Mouse (Mus musculus) midbrain, embryonic 14.5 days (tissue): ENCODE data around the gene Camta1. TPM values are rescaled to one million over a fixed set of nuclear protein-coding genes. Genes with fewer than 3 reads are reported as not detected.

Source experiments
- ATAC-seq: fragments of 200-750 bp; cut with Nextera tagmentation; 2 replicates; pipeline ENCODE4 v1.8.0; 2017; ENCODE audit warnings: moderate number of reproducible peaks, moderate library complexity; ENCODE audit not compliant: low FRiP score, low TSS enrichment
- DNase-seq: peaks from one replicate; pipeline ENCODE4 v3.0.0-alpha.2; 2015
- H3K27ac ChIP-seq: fragments of 300-500 bp; sonication (generic); replicated peaks from 2 replicates; pipeline ENCODE4 v1.5.1; 2014; ENCODE audit warnings: mild to moderate bottlenecking, low read depth, low read length, moderate library complexity
- H3K27me3 ChIP-seq: fragments of 300-500 bp; sonication (generic); 2 replicates; pipeline ENCODE4 v1.6.1; 2014; ENCODE audit warnings: low read length, control low read depth, mixed read lengths; ENCODE audit not compliant: control insufficient read depth, insufficient read depth
- H3K36me3 ChIP-seq: fragments of 300-500 bp; sonication (generic); 2 replicates; pipeline ENCODE4 v1.6.1; 2014; ENCODE audit warnings: low read length, control low read depth; ENCODE audit not compliant: control insufficient read depth, insufficient read depth
- H3K4me1 ChIP-seq: fragments of 300-500 bp; sonication (generic); 2 replicates; pipeline ENCODE4 v1.6.1; 2014; ENCODE audit warnings: mild to moderate bottlenecking, antibody characterized with exemption, low read length, control low read depth; ENCODE audit not compliant: control insufficient read depth, insufficient read depth
- H3K4me2 ChIP-seq: fragments of 300-500 bp; sonication (generic); 2 replicates; pipeline ENCODE4 v1.6.1; 2014; ENCODE audit warnings: mild to moderate bottlenecking, low read length, moderate library complexity
- H3K4me3 ChIP-seq: fragments of 300-500 bp; sonication (generic); replicated peaks from 2 replicates; pipeline ENCODE4 v1.5.1; 2014; ENCODE audit warnings: low read depth, low read length
- H3K9ac ChIP-seq: fragments of 300-500 bp; sonication (generic); replicated peaks from 2 replicates; pipeline ENCODE4 v1.6.1; 2014; ENCODE audit warnings: mild to moderate bottlenecking, low read length, moderate library complexity
- H3K9me3 ChIP-seq: fragments of 300-500 bp; sonication (generic); 2 replicates; pipeline ENCODE4 v1.6.1; 2016; ENCODE audit warnings: low read length, control low read depth, mixed read lengths; ENCODE audit not compliant: control insufficient read depth
- WGBS: fragments of 180-500 bp; shearing (Covaris S2); extraction: QIAGEN DNeasy Blood & Tissue Kit; methylation state at CpG from one replicate; pipeline ENCODE4 v1.1.7; 2014; 5-methylcytosine and 5-hydroxymethylcytosine counted together
- polyA plus RNA-seq: library from polyadenylated mRNA; unstranded; fragments of >200 nt; fragmentation: Nextera tagmentation; extraction: Ambion mirVana; gene quantifications from 2 replicates; pipeline ENCODE4 v1.2.1, GENCODE M21; 2014

The Camta1 gene
- polyA plus RNA-seq, 1 experiment from 2014 or later: 157 TPM

GRCm38 (mm10) chr4:151817981-151818766 is 43.5 kb downstream of the Camta1 start:
- H3K9ac ChIP-seq: no peak overlapping the region
- H3K4me1 ChIP-seq: peaks cover 10% of the 10 kb centered on the region
- ATAC-seq (no peak), DNase-seq (peak; percentile 40)
- whole genome bisulfite sequencing: 25% methylated on average over 3 of the region's 3 CpGs
- no peaks in the 10 kb centered on the region for H3K36me3 ChIP-seq
- no peak overlapping the region for H3K4me2 ChIP-seq
- no peaks in the 10 kb centered on the region for H3K9me3 ChIP-seq
- no peak overlapping the region for H3K4me3 ChIP-seq
- no peaks in the 10 kb centered on the region for H3K27me3 ChIP-seq
- H3K27ac ChIP-seq: peak overlapping the region; percentile 53

- Histone ChIP-seq H3K4me3 (no peak overlapping the region), H3K27me3 (no peaks in the 10 kb centered on the region), H3K36me3 (no peaks in the 10 kb centered on the region), H3K9me3 (no peaks in the 10 kb centered on the region), H3K27ac (no peak overlapping the region), H3K4me2 (no peak overlapping the region), H3K4me1 (peaks cover 6% of the 10 kb centered on the region), H3K9ac (no peak overlapping the region)
- WGBS: 94% methylated on average over 4 of the region's 4 CpGs
- ATAC-seq (no peak), DNase-seq (no peak)
Measured at GRCm38 (mm10) chr4:151813711-151814110, 48.0 kb downstream of the Camta1 start.

- 88% methylated on average over 4 of the region's 4 CpGs for WGBS
- H3K27ac ChIP-seq: no peak overlapping the region
- no peaks in the 10 kb centered on the region for H3K9me3 ChIP-seq
Measured at GRCm38 (mm10) chr4:151805685-151806084, 56.0 kb downstream of the Camta1 start.

GRCm38 (mm10) chr4:151805046-151805445 is 56.6 kb downstream of the Camta1 start:
- no peak overlapping the region for H3K9ac ChIP-seq
- no peak overlapping the region for H3K4me2 ChIP-seq
- no peaks in the 10 kb centered on the region for H3K27me3 ChIP-seq
- H3K4me3 ChIP-seq: no peak overlapping the region
- H3K9me3 ChIP-seq: no peaks in the 10 kb centered on the region
- no peaks in the 10 kb centered on the region for H3K4me1 ChIP-seq
- H3K27ac ChIP-seq: no peak overlapping the region
- ATAC-seq (no peak), DNase-seq (no peak)
- WGBS: 92% methylated on average over 6 of the region's 6 CpGs
- no peaks in the 10 kb centered on the region for H3K36me3 ChIP-seq

More at GRCm38 (mm10) chr4:151805685-151806084, 56.0 kb downstream of the Camta1 start:
- Histone ChIP-seq H3K4me1 (no peaks in the 10 kb centered on the region), H3K9ac (no peak overlapping the region), H3K4me2 (no peak overlapping the region), H3K36me3 (no peaks in the 10 kb centered on the region), H3K4me3 (no peak overlapping the region), H3K27me3 (no peaks in the 10 kb centered on the region)
- ATAC-seq: no peak
- DNase-seq: no peak

GRCm38 (mm10) chr4:151804208-151804607 is 57.5 kb downstream of the Camta1 start:
- Histone ChIP-seq H3K27ac (no peak overlapping the region), H3K4me1 (no peaks in the 10 kb centered on the region), H3K4me2 (no peak overlapping the region), H3K36me3 (no peaks in the 10 kb centered on the region), H3K9ac (no peak overlapping the region), H3K9me3 (no peaks in the 10 kb centered on the region), H3K4me3 (no peak overlapping the region), H3K27me3 (no peaks in the 10 kb centered on the region)
- ATAC-seq (no peak), DNase-seq (no peak)
- 91% methylated on average over 2 of the region's 2 CpGs for WGBS

- H3K27ac ChIP-seq: no peak overlapping the region
- H3K36me3 ChIP-seq: no peaks in the 10 kb centered on the region
- H3K9me3 ChIP-seq: no peaks in the 10 kb centered on the region
- no peaks in the 10 kb centered on the region for H3K4me1 ChIP-seq
- 93% methylated on average over 2 of the region's 2 CpGs for WGBS
- no peak overlapping the region for H3K9ac ChIP-seq
- H3K27me3 ChIP-seq: no peaks in the 10 kb centered on the region
- no peak overlapping the region for H3K4me3 ChIP-seq
- no peak for DNase-seq
- ATAC-seq: no peak
- no peak overlapping the region for H3K4me2 ChIP-seq
Measured at GRCm38 (mm10) chr4:151798630-151799029, 63.0 kb downstream of the Camta1 start.

- Histone ChIP-seq H3K9ac (no peak overlapping the region), H3K9me3 (no peaks in the 10 kb centered on the region), H3K36me3 (0 out of 2 replicates have a peak, but pooled peaks cover 7% of the 10 kb centered on the region), H3K27me3 (no peaks in the 10 kb centered on the region), H3K27ac (no peak overlapping the region; the same call in 1 of the 2 replicates), H3K4me2 (no peak overlapping the region), H3K4me3 (no peak overlapping the region), H3K4me1 (no peaks in the 10 kb centered on the region)
- no peak for ATAC-seq
- no peak for DNase-seq
- 86% methylated on average over 5 of the region's 5 CpGs for WGBS
Measured at GRCm38 (mm10) chr4:151793694-151794093, 68.0 kb downstream of the Camta1 start.

GRCm38 (mm10) chr4:151786946-151787705 is 74.5 kb downstream of the Camta1 start:
- H3K9ac ChIP-seq: no peak overlapping the region
- H3K4me3 ChIP-seq: no peak overlapping the region
- no peak overlapping the region for H3K27ac ChIP-seq
- no peaks in the 10 kb centered on the region for H3K27me3 ChIP-seq
- no peaks in the 10 kb centered on the region for H3K9me3 ChIP-seq
- H3K4me1 ChIP-seq: no peaks in the 10 kb centered on the region
- H3K36me3 ChIP-seq: 0 out of 2 replicates have a peak, but pooled peaks cover 7% of the 10 kb centered on the region
- WGBS: 86% methylated on average over 16 of the region's 16 CpGs
- no peak overlapping the region for H3K4me2 ChIP-seq
- no peak for DNase-seq
- ATAC-seq: no peak
